Mouse (Mus musculus): Measurements from ENCODE around the gene Ano8.
"Not testable (repeated sequence)": the region's sequence is repeated elsewhere in the genome, so short reads cannot be mapped to it uniquely, and the experiment has no call there.

Ano8 gene

GRCm38 (mm10) chr8:71485142-71486135 lies at the start of gene Ano8:
TSS of gene Ano8 (minus strand) at chr8:71485963.
- peak; percentile 76 for DNase-seq (ENCODE audit: low read depth, low spot score)

DNA sequence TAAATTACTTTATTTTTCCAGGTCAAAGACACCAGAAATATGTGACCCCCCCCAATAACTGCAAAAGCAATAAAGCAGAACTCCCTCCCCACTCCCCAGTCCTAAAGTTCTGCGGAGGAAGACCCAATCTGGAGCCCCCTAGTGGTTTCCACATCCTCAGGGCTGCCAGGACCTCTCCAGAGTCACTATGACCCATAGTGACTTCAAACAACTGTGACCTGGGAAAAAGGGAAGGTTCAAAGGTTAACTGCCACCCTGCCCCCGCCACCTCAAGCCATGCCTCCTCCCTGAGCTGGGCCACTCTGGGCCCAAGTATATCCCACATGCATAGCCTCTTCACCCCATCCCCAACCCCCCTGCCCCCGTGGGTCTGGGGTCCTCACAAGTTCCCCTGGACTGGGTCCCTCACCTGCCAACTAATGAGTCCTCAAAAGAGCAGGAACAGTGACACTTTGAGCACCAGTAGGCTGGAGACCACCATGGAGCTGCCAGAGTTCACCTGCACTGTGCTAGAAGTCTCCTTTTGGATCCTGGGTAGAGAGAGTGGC lies 48.6 kb upstream of the Ano8 start:
- no peak for DNase-seq (ENCODE audit: low read depth, low spot score)

- DNase-seq (ENCODE audit: low read depth, low spot score) = not testable (repeated sequence)
Observed at GRCm38 (mm10) chr8:71530735-71531467, 45.1 kb upstream of the Ano8 start.

DNA sequence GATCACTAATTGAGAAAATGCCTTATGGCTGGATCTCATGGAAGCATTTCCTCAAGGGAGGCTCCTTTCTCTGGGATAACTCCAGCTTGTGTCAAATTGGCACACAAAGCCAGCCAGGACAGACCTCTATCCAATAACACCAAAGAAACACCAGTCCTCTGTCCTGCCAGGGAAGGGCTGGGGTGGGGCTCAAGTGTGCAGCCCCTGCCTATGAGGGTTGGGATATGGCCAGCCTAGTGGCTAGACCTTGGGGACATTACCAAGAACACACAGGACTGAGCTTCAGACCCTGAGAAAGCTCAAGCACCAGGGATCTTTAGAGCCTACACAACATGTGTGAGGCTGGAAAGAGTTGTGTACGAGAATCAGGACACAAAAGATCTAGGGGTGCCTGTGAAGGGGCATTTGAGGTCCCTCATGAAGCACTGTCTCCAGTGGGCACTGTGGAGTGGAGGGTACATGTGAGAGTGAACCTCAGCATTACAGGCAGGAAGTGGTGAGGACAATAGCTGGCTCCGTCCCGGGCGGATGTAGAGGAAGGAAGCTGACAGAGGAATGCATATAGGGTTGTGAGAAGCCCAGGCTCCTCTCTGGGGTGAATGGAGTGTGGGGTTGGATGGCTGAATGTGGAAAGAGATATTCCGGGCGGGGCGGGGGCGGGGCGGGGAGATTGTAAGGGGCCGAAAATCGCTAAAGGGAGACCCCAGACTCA lies 42.8 kb upstream of the Ano8 start:
- DNase-seq (ENCODE audit: low read depth, low spot score) = no peak

GRCm38 (mm10) chr8:71527162-71527870 lies 41.6 kb upstream of the Ano8 start:
- DNase-seq (ENCODE audit: low read depth, low spot score) = no peak

DNA sequence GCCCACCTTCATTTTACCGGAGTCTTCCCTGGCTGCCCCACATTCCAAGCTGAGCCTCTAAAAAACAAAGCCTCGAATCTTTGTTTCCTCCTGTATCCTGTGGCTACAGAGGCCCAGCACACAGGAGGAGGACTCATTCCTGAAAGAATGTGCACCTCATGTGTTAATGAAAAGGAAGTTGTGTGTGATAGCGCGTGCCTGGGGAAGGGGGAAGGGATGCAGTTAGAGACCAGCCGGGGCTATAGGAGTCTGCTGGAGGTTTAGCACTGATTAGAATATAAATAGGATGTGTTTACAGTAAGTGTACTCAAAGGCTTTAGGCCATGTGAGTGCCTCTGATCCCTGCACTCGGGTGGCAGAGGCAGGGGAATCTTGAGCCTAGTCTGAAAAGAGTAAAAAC lies 40.5 kb upstream of the Ano8 start:
- DNase-seq (ENCODE audit: low read depth, low spot score) = no peak

DNA sequence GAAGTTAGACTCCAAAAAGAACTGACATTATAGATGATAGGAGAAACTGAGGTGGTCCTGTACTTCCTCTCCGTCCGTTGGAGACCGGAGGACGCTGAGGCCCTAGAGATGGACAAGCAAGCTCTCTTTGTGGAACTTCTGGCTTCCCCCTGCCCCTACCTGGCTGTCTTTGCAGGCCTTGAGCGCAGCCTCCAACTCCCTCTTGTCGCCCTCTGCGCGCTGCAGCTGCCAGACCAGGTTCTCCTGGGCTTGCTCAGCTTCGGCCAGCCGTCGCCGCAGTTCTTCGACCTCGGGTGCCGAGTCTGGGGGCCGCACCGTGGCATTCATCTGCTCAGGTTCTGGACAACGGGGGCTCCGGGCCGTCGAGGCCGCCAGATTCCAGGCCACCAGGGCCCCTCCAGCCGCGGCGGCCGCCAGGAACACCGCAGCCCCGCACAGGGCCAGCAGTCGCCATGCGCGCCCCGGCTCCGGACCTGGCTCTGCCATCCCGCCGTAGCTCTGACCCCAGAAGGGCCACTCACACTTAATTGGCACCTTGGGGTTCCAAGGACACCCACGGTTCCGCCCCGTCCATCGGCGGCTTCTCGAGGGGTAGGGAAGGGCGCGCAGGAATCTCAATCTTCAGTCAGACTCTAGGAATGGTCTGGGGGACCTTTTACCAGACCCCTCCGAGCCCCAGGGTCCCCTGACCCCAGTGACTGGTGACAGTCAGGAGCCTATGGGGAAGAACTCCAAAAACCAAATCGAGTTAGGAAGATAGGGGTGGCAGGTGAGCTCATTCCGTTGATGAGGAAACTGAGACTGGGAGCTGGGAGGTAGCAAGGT lies 39.7 kb upstream of the Ano8 start, which contains the start of gene Ccdc194:
Gene Ccdc194, minus strand, starts transcription at position 486 of the 825 bp plus-strand sequence.
- no peak for DNase-seq (ENCODE audit: low read depth, low spot score)

DNA sequence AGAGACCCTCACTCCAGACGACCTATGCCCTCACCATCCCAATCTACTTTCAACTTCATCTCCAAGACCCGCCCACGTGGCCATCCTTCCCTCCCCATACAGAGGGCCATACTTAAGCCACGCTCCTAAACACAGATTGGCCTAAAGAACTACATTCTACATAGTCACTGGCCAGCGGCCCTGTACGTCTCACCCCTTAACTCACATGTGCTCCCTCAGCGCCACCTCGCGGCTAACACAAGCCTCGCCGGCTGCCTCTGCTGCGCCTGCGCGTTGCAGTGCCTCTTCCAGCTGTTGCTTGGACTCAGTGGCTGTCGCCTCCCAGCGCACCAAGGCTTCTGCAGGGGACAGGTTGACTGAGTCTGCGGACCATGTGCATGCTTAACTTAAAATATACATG lies 35.9 kb upstream of the Ano8 start:
- DNase-seq (ENCODE audit: low read depth, low spot score) = peak; percentile 93

DNA sequence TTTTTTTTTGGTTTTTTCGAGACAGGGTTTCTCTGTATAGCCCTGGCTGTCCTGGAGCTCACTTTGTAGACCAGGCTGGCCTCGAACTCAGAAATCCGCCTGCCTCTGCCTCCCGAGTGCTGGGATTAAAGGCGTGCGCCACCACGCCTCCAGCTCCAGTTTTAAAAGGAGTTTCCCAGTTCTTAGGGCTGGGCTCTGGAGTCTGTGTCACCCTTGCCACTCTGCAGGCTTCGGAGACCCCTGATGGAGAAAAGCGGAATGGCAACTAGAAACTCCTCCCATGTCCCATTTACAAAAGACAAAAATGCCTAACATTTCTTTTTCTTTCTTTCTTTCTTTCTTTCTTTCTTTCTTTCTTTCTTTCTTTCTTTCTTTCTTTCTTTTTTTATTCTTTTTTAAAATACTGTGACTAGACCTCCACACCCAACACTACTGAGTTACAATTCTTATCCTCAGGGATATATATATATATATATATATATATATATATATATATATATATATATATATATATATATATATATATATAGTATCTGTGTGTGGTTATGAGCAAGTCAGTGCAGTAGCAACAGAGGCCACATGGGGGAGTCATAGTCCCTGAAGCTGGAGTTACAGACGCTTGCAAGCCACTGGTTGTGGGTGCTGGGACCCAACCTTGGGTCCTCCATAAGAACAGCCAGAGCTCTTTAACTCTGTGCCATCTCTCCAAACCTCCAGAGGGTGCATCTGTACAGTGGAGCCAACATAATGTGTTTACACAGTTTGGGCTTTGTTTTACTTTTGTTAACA lies 33.5 kb upstream of the Ano8 start:
- DNase-seq (ENCODE audit: low read depth, low spot score) = not testable (repeated sequence)

- no peak for DNase-seq (ENCODE audit: low read depth, low spot score)
Observed at GRCm38 (mm10) chr8:71516786-71517185, 31.0 kb upstream of the Ano8 start.

DNA sequence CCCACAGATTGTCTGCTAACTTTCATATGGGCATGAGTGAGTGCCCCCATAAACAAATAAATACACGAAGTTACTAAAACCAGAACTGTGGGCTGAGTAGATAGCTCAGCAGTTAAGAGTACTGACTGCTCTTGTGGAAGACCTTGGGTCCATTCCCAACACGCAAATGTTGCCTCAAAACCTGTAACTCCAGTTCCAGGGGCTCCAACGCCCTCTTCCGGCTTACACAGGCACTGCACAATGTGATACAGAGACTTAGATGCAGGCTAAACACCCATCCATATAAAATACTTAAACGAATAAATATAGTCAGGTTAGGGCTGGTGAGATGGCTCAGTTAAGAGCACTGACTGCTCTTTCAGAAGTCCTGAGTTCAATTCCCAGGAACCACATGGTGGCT lies 29.3 kb upstream of the Ano8 start:
- no peak for DNase-seq (ENCODE audit: low read depth, low spot score)

DNA sequence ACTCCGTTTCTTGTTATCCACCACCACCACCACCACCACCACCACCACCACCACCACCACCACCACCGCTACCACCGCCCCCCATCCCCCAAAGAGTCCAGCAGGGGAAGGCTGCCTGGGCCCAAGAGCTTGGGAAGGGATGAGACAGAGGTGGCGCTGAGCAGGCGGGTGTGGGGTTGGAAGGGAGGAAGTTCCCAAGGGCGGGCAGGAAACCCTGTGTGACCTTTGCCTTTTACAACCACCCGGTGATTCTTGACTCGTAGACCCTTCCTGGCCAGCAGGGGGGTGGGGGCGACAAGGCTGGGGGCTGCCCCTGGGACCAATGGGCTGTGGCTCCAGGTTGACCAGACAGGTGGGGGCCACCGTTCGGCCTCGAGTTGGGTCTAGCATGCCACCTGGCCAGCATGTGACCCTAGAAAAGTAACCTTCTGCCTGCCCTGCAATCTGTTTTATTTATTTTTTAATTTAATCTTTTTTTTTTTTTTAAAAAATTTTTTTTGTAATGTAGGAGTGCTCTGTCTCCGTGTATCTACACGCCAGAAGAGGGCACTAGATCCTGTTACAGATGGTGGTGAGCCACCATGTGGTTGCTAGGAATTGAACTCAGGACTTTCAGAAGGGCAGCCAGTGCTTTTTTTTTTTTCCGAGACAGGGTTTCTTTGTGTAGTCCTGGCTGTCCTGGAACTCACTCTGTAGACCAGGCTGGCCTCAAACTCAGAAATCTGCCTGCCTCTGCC lies 27.4 kb upstream of the Ano8 start:
- no peak for DNase-seq (ENCODE audit: low read depth, low spot score)

GRCm38 (mm10) chr8:71511644-71512043 lies 25.9 kb upstream of the Ano8 start, which contains the start of gene Plvap:
TSS of gene Plvap (minus strand) at chr8:71511752.
- DNase-seq (ENCODE audit: low read depth, low spot score) = no peak

- no peak for DNase-seq (ENCODE audit: low read depth, low spot score)
Observed at GRCm38 (mm10) chr8:71509316-71509715, 23.6 kb upstream of the Ano8 start.

DNA sequence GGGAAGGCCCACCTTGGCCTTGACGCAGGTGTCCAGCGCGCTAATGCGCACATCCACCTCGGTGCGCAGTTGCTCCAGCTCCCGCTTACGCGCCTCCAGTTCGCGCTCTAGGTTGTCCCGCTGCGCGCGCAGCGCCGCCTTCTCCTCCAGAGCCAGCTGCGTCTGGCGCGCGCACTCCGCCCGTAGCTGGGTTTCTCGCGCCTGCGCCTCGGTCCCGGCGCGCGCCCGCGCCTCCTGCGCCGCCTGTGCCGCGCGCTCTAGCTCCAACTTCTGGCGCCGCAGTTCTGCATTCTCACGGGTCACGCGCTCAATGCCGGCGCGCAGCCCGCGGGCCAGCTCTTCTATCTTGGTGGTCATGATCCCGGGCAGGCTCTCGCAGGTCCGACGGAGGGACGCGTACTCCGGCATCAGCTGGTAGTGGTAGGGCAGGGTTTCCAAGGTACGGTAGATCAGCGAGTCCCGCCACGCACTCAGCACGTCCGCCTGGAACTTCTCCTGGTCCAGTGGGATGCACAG lies 21.9 kb upstream of the Ano8 start:
- DNase-seq (ENCODE audit: low read depth, low spot score) = peak; percentile 92

DNA sequence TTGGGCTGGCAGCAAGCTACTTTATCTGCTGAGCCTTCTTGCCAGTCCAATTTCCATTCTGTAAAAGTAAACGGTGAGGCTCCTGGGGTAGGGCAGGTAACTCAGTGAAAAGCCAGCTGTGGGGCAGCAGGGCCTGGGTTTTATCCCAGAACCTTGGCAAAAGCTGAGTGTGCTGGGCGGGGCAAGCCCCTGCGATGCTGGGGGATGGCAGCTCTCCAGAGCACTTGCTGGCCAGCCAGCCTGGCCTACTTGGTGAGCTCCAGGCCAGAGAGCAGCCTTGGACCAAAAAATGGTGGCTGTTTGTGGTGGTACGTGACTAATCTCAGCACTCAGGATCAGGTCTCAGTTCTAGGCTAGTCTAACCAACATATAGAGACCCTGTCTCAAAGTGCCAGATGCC lies 20.2 kb upstream of the Ano8 start:
- no peak for DNase-seq (ENCODE audit: low read depth, low spot score)

DNA sequence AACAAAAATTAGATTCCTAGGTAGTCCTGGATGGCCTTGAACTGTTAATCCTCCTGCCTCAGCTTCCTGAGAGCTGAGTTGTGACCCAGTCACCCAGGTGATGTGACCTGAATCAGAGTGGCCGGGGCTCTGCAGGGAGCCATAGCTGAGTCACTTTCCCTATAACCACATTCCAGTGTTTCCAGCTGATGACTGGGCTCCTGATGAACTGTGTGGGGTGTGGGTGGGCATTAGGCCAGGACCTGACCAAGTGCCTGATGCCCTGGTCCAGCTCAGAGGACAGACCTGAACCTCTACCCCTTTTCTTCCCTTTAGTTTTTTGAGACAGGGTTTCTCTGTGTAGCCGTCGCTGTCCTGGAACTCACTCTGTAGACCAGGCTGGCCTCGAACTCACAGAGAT lies 19.6 kb upstream of the Ano8 start:
- no peak for DNase-seq (ENCODE audit: low read depth, low spot score)

DNA sequence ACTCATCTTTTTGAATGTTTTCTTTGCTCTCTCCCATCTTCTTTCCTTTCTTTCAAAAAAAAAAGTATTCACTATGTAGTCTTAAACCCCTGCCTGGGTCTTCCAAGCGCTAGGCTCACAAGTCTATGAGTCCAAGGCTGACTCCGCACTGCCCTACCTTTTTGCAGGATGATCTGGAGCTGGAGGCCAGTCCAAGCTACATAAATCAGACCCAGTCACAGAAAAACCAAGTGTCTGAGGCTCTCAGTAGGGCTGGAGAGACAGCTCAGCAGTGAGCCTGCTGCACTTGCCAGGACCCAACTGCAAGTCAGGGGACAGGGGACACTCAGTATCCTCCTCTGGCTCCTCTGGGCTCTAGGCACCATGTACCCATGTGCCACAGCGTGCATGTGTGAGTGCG lies 18.6 kb upstream of the Ano8 start:
- DNase-seq (ENCODE audit: low read depth, low spot score) = no peak
